Mouse (Mus musculus): ENCODE data around the gene Ramp3.

DNA sequence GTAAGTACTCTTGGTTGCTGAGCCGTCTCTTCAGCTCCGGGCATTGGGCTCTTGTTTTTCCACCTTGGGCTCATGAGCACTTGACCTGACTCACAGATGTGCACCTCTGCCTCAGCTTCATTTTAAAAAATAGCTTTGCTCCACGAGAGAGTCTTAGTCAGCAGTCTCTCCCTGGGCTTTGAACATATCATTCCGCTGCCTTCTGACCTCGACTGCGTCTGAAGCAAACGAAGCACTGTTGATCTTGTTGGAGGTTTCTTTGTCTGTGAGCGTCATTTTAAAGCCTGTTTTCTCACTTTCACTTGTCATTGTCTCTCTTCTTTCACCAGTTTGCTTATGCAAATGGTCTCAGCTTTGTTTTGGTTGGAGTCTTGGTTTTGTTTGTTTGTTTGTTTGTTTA, 38.2 kb downstream of the Ramp3 start:
- TF ChIP-seq POLR2A (IDR thresholded peaks at IDR 0.05; ENCODE audit: insufficient read length, low read depth), result no peak
- no peak for TF ChIP-seq POLR2AphosphoS2 (IDR thresholded peaks at IDR 0.05; ENCODE audit: insufficient read length, low read depth)
- no peak for TF ChIP-seq USF1 (IDR thresholded peaks at IDR 0.05; ENCODE audit: low read depth)
- no peak for TF ChIP-seq MYOG (IDR thresholded peaks at IDR 0.05; ENCODE audit: control insufficient read depth in 1 of 3, insufficient read depth in 1 of 3, insufficient read length in 2 of 3, low read depth in 2 of 3)
- TF ChIP-seq E2F4 (IDR thresholded peaks at IDR 0.05; ENCODE audit: insufficient read depth), result no peak
